Mouse (Mus musculus) T-helper 2 cell (primary cell): ENCODE results near the gene Mamld1.
"Not testable (repeated sequence)": the region's sequence is repeated elsewhere in the genome, so short reads cannot be mapped to it uniquely, and the experiment has no call there.

Experiments
- in situ Hi-C: fragments of 300-600 bp; cut with MboI, MseI; formaldehyde crosslinking; loops from one replicate; pipeline ENCODE4 v1.15.1; 2025; ENCODE audit warnings: high pct_unique_total_duplicates

Mamld1 gene

GRCm38 (mm10) chrX:71049864-71050576 is at the start of gene Mamld1:
Gene Mamld1 (plus strand): TSS chrX:71050256.
- in situ Hi-C loops: no loop called here

- in situ Hi-C loops: no loop called here
Measured at GRCm38 (mm10) chrX:71024718-71025117, 25.3 kb upstream of the Mamld1 start.

- in situ Hi-C loops: no loop called here
Measured at GRCm38 (mm10) chrX:71028007-71028406, 22.0 kb upstream of the Mamld1 start.

- in situ Hi-C loops: not testable (repeated sequence)
Measured at GRCm38 (mm10) chrX:71028976-71029375, 21.1 kb upstream of the Mamld1 start.

- in situ Hi-C loops: no loop called here
Measured at GRCm38 (mm10) chrX:71050677-71051311, 738 bp downstream of the Mamld1 start.

- in situ Hi-C loops: no loop called here
Measured at GRCm38 (mm10) chrX:71051361-71052114, 1.5 kb downstream of the Mamld1 start.

- in situ Hi-C loops: no loop called here
Measured at GRCm38 (mm10) chrX:71052115-71052478, 2.0 kb downstream of the Mamld1 start.

- in situ Hi-C loops: no loop called here
Measured at GRCm38 (mm10) chrX:71052481-71053216, 2.6 kb downstream of the Mamld1 start.

- in situ Hi-C loops: no loop called here
Measured at GRCm38 (mm10) chrX:71053246-71053645, 3.2 kb downstream of the Mamld1 start.

- in situ Hi-C loops: no loop called here
Measured at GRCm38 (mm10) chrX:71056968-71057367, 6.9 kb downstream of the Mamld1 start.

GRCm38 (mm10) chrX:71085092-71085807 is 35.2 kb downstream of the Mamld1 start:
- in situ Hi-C loops: no loop called here

GRCm38 (mm10) chrX:71087370-71088079 is 37.5 kb downstream of the Mamld1 start:
- in situ Hi-C loops: no loop called here

- in situ Hi-C loops: no loop called here
Measured at GRCm38 (mm10) chrX:71088080-71088414, 38.0 kb downstream of the Mamld1 start.

GRCm38 (mm10) chrX:71105820-71106219 is 55.8 kb downstream of the Mamld1 start:
- in situ Hi-C loops: no loop called here

GRCm38 (mm10) chrX:71106392-71106791 is 56.3 kb downstream of the Mamld1 start:
- in situ Hi-C loops: no loop called here

GRCm38 (mm10) chrX:71108056-71108735 is 58.1 kb downstream of the Mamld1 start:
- in situ Hi-C loops: no loop called here

- in situ Hi-C loops: no loop called here
Measured at GRCm38 (mm10) chrX:71110333-71110732, 60.3 kb downstream of the Mamld1 start.

- in situ Hi-C loops: no loop called here
Measured at GRCm38 (mm10) chrX:71122359-71123293, 72.6 kb downstream of the Mamld1 start.

- in situ Hi-C loops: no loop called here
Measured at GRCm38 (mm10) chrX:71125013-71125412, 75.0 kb downstream of the Mamld1 start.
